Mouse (Mus musculus) forebrain, embryonic 10.5 days (tissue): ENCODE measurements around the gene Tmem115. TPM values are rescaled to one million over a fixed set of nuclear protein-coding genes. Genes with fewer than 3 reads are reported as not detected.

Experiments
- DNase-seq: peaks from one replicate; pipeline ENCODE4 v3.0.0-alpha.2; 2017; ENCODE audit warnings: low spot score; ENCODE audit errors: extremely low spot score
- H3K27ac ChIP-seq: fragments of 300-500 bp; sonication (generic); 2 replicates; pipeline ENCODE4 v1.5.1; 2016; ENCODE audit warnings: mild to moderate bottlenecking
- H3K27me3 ChIP-seq: fragments of 300-500 bp; sonication (generic); 2 replicates; pipeline ENCODE4 v1.6.1; 2016; ENCODE audit warnings: mild to moderate bottlenecking; ENCODE audit not compliant: poor library complexity, severe bottlenecking
- H3K36me3 ChIP-seq: fragments of 300-500 bp; sonication (generic); replicated peaks from 2 replicates; pipeline ENCODE4 v1.6.1; 2016; ENCODE audit warnings: mild to moderate bottlenecking, moderate library complexity
- H3K4me1 ChIP-seq: fragments of 300-500 bp; sonication (generic); 2 replicates; pipeline ENCODE4 v1.6.1; 2016
- H3K4me3 ChIP-seq: fragments of 300-500 bp; sonication (generic); 2 replicates; pipeline ENCODE4 v1.5.1; 2016; ENCODE audit warnings: mild to moderate bottlenecking, moderate library complexity
- H3K9me3 ChIP-seq: fragments of 300-500 bp; sonication (generic); 2 replicates; pipeline ENCODE4 v1.6.1; 2016; ENCODE audit warnings: mild to moderate bottlenecking, moderate library complexity
- WGBS: fragments of 180-500 bp; shearing (Covaris S2); methylation state at CpG from one replicate; pipeline ENCODE4 v1.1.7; 2016; 5-methylcytosine and 5-hydroxymethylcytosine counted together
- polyA plus RNA-seq: library from polyadenylated mRNA; unstranded; fragments of >200 nt; fragmentation: Nextera tagmentation; extraction: Ambion mirVana; gene quantifications from 2 replicates; pipeline ENCODE4 v1.2.1, GENCODE M21; 2016

Tmem115 gene
- polyA plus RNA-seq, 1 experiment from 2014 or later, result 33.0 TPM

- H3K4me1 ChIP-seq, result peaks cover 33% of the 10 kb centered on the region
- no peaks in the 10 kb centered on the region for H3K9me3 ChIP-seq
- 85% methylated on average over 19 of the region's 19 CpGs for WGBS
- H3K27ac ChIP-seq, result peak overlapping the region; percentile 48
- no peak for DNase-seq
- H3K36me3 ChIP-seq, result no peaks in the 10 kb centered on the region
- no peak overlapping the region for H3K4me3 ChIP-seq
- 0 out of 2 replicates have a peak, but pooled peaks cover 3% of the 10 kb centered on the region for H3K27me3 ChIP-seq
Observed at GRCm38 (mm10) chr9:107504662-107505537, 28.8 kb upstream of the Tmem115 start.

GRCm38 (mm10) chr9:107508266-107508665 is 25.5 kb upstream of the Tmem115 start:
- H3K27ac ChIP-seq, result peak overlapping the region; percentile 54; the same call in 1 of the 2 replicates
- no peaks in the 10 kb centered on the region for H3K9me3 ChIP-seq
- H3K4me3 ChIP-seq, result no peak overlapping the region
- WGBS, result 64% methylated on average over 10 of the region's 10 CpGs
- H3K27me3 ChIP-seq, result 0 out of 2 replicates have a peak, but pooled peaks cover 3% of the 10 kb centered on the region
- peaks cover 66% of the 10 kb centered on the region for H3K4me1 ChIP-seq
- no peak for DNase-seq
- no peaks in the 10 kb centered on the region for H3K36me3 ChIP-seq

- Histone ChIP-seq H3K27me3 (0 out of 2 replicates have a peak, but pooled peaks cover 3% of the 10 kb centered on the region), H3K36me3 (no peaks in the 10 kb centered on the region), H3K9me3 (no peaks in the 10 kb centered on the region), H3K27ac (no peak overlapping the region), H3K4me3 (no peak overlapping the region), H3K4me1 (peaks cover 67% of the 10 kb centered on the region)
- WGBS, result 87% methylated on average over 14 of the region's 14 CpGs
- no peak for DNase-seq
Observed at GRCm38 (mm10) chr9:107510384-107511100, 23.2 kb upstream of the Tmem115 start.

- no peak overlapping the region for H3K4me3 ChIP-seq
- no peaks in the 10 kb centered on the region for H3K9me3 ChIP-seq
- DNase-seq, result no peak
- 67% methylated on average over 8 of the region's 8 CpGs for WGBS
- 0 out of 2 replicates have a peak, but pooled peaks cover 3% of the 10 kb centered on the region for H3K27me3 ChIP-seq
- peak overlapping the region; percentile 71 for H3K27ac ChIP-seq
- H3K4me1 ChIP-seq, result peaks cover 66% of the 10 kb centered on the region
- H3K36me3 ChIP-seq, result no peaks in the 10 kb centered on the region
Observed at GRCm38 (mm10) chr9:107511436-107511835, 22.3 kb upstream of the Tmem115 start.

- Histone ChIP-seq H3K9me3 (no peaks in the 10 kb centered on the region), H3K4me1 (peaks cover 63% of the 10 kb centered on the region), H3K27ac (peak overlapping the region; percentile 71), H3K27me3 (0 out of 2 replicates have a peak, but pooled peaks cover 1% of the 10 kb centered on the region), H3K36me3 (no peaks in the 10 kb centered on the region), H3K4me3 (no peak overlapping the region)
- no peak for DNase-seq
- 64% methylated on average over 16 of the region's 16 CpGs for WGBS
Observed at GRCm38 (mm10) chr9:107512326-107512725, 21.4 kb upstream of the Tmem115 start.

GRCm38 (mm10) chr9:107514303-107514955 is 19.3 kb upstream of the Tmem115 start:
- Histone ChIP-seq H3K9me3 (no peaks in the 10 kb centered on the region), H3K27ac (no peak overlapping the region), H3K36me3 (no peaks in the 10 kb centered on the region), H3K4me1 (peaks cover 48% of the 10 kb centered on the region), H3K4me3 (no peak overlapping the region; the same call in 1 of the 2 replicates), H3K27me3 (0 out of 2 replicates have a peak, but pooled peaks cover 3% of the 10 kb centered on the region)
- WGBS, result 25% methylated on average over 14 of the region's 14 CpGs
- DNase-seq, result peak; percentile 88

- no peak overlapping the region for H3K27ac ChIP-seq
- H3K4me1 ChIP-seq, result peaks cover 24% of the 10 kb centered on the region
- H3K4me3 ChIP-seq, result no peak overlapping the region
- H3K27me3 ChIP-seq, result peaks cover 48% of the 10 kb centered on the region
- 64% methylated on average over 6 of the region's 6 CpGs for WGBS
- no peaks in the 10 kb centered on the region for H3K9me3 ChIP-seq
- DNase-seq, result no peak
- no peaks in the 10 kb centered on the region for H3K36me3 ChIP-seq
Observed at GRCm38 (mm10) chr9:107520331-107520730, 13.4 kb upstream of the Tmem115 start.

- Histone ChIP-seq H3K4me3 (no peak overlapping the region), H3K36me3 (no peaks in the 10 kb centered on the region), H3K27ac (no peak overlapping the region), H3K9me3 (no peaks in the 10 kb centered on the region), H3K4me1 (peaks cover 28% of the 10 kb centered on the region), H3K27me3 (peaks cover 56% of the 10 kb centered on the region)
- no peak for DNase-seq
- WGBS, result 72% methylated on average over 5 of the region's 5 CpGs
Observed at GRCm38 (mm10) chr9:107521190-107521589, 12.6 kb upstream of the Tmem115 start.

GRCm38 (mm10) chr9:107521711-107522399 is 11.9 kb upstream of the Tmem115 start:
- no peak for DNase-seq
- Histone ChIP-seq H3K27ac (peak overlapping the region; percentile 68), H3K9me3 (no peaks in the 10 kb centered on the region), H3K36me3 (no peaks in the 10 kb centered on the region), H3K27me3 (peaks cover 63% of the 10 kb centered on the region), H3K4me1 (peaks cover 34% of the 10 kb centered on the region), H3K4me3 (peak overlapping the region; percentile 37)
- WGBS, result 24% methylated on average over 25 of the region's 25 CpGs

GRCm38 (mm10) chr9:107522400-107522711 is 11.4 kb upstream of the Tmem115 start:
- Histone ChIP-seq H3K4me1 (peaks cover 39% of the 10 kb centered on the region), H3K4me3 (peak overlapping the region; percentile 37; the same call in 1 of the 2 replicates), H3K36me3 (no peaks in the 10 kb centered on the region), H3K27ac (peak overlapping the region; percentile 68), H3K27me3 (peaks cover 68% of the 10 kb centered on the region), H3K9me3 (no peaks in the 10 kb centered on the region)
- 42% methylated on average over 2 of the region's 2 CpGs for WGBS
- no peak for DNase-seq

- Histone ChIP-seq H3K9me3 (no peaks in the 10 kb centered on the region), H3K36me3 (no peaks in the 10 kb centered on the region), H3K27me3 (peaks cover 78% of the 10 kb centered on the region), H3K27ac (peak overlapping the region; percentile 41; the same call in 1 of the 2 replicates), H3K4me3 (peak overlapping the region; percentile 53), H3K4me1 (peaks cover 41% of the 10 kb centered on the region)
- 3% methylated on average over 43 of the region's 44 CpGs for WGBS
- peak; percentile 87 for DNase-seq
Observed at GRCm38 (mm10) chr9:107526198-107527026, 7.3 kb upstream of the Tmem115 start.
